Mouse (Mus musculus): ENCODE data around the gene Lonp1.

Lonp1 gene

GRCm38 (mm10) chr17:56593527-56594271, 33.0 kb downstream of the Lonp1 start:
- DNase-seq (ENCODE audit: extremely low read depth, low read depth, low spot score) = no peak

- no peak for DNase-seq (ENCODE audit: extremely low read depth, low read depth, low spot score)
Observed at GRCm38 (mm10) chr17:56592553-56592952, 34.1 kb downstream of the Lonp1 start.

- no peak for DNase-seq (ENCODE audit: extremely low read depth, low read depth, low spot score)
Observed at GRCm38 (mm10) chr17:56588921-56589320, 37.8 kb downstream of the Lonp1 start.

- DNase-seq (ENCODE audit: extremely low read depth, low read depth, low spot score) = no peak
Observed at GRCm38 (mm10) chr17:56587773-56588172, 38.9 kb downstream of the Lonp1 start.

GRCm38 (mm10) chr17:56585171-56585821, 41.4 kb downstream of the Lonp1 start:
- no peak for DNase-seq (ENCODE audit: extremely low read depth, low read depth, low spot score)

GRCm38 (mm10) chr17:56584257-56585130, 42.2 kb downstream of the Lonp1 start, which contains the start of the genes Safb2 and Safb:
Safb2 (minus strand) TSS chr17:56584585.
Safb (plus strand) TSS chr17:56584825.
- peak; percentile 59 for DNase-seq (ENCODE audit: extremely low read depth, low read depth, low spot score)

GRCm38 (mm10) chr17:56583611-56584256, 43.0 kb downstream of the Lonp1 start:
- no peak for DNase-seq (ENCODE audit: extremely low read depth, low read depth, low spot score)

- DNase-seq (ENCODE audit: extremely low read depth, low read depth, low spot score) = no peak
Observed at GRCm38 (mm10) chr17:56583071-56583470, 43.6 kb downstream of the Lonp1 start.

GRCm38 (mm10) chr17:56572939-56573338, 53.7 kb downstream of the Lonp1 start:
- no peak for DNase-seq (ENCODE audit: extremely low read depth, low read depth, low spot score)

- DNase-seq (ENCODE audit: extremely low read depth, low read depth, low spot score) = no peak
Observed at GRCm38 (mm10) chr17:56572154-56572553, 54.5 kb downstream of the Lonp1 start.

- DNase-seq (ENCODE audit: extremely low read depth, low read depth, low spot score) = no peak
Observed at GRCm38 (mm10) chr17:56570287-56570686, 56.4 kb downstream of the Lonp1 start.

- no peak for DNase-seq (ENCODE audit: extremely low read depth, low read depth, low spot score)
Observed at GRCm38 (mm10) chr17:56567370-56567769, 59.3 kb downstream of the Lonp1 start.

- DNase-seq (ENCODE audit: extremely low read depth, low read depth, low spot score) = no peak
Observed at GRCm38 (mm10) chr17:56566918-56567317, 59.8 kb downstream of the Lonp1 start.

- no peak for DNase-seq (ENCODE audit: extremely low read depth, low read depth, low spot score)
Observed at GRCm38 (mm10) chr17:56566293-56566692, 60.4 kb downstream of the Lonp1 start.
